14 mouse cellular contexts compared by ENCODE assay signal in the genomic region with DNA sequence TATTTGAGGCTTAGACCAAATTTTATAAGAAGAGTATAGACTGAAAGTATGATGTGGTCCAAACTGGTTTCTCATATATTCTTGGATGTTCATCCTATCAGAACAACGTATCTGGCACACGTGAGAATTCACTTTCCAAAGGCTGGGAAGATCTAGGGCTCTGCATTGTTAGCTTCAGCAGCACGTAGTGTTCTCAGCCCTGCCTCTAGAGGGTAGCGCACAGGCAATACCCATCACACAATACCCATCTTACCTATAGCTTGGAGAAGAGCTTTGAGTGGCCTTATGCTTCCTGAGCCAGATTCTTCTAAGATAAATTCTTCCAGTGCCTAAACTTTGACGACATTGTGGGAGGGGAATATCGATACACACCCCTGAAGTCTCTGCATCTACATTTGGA.
"Had no signal": no experiment of that assay in that cellular context is flagged by ENCODE, and none has a peak within 500 bp of the region (broad histone marks: within the 10 kb centered on the region; RNA-seq: fewer than 3 reads in every experiment).

No protein-coding gene starts in this region.

- H3K27me3 ChIP-seq: intestine, embryonic 15.5 days; limb, embryonic 15.5 days; liver, embryonic 12.5 days; lung, embryonic 15.5 days; neural tube, embryonic 15.5 days had no signal

- H3K9ac ChIP-seq: intestine, embryonic 15.5 days; limb, embryonic 15.5 days; liver, embryonic 12.5 days; lung, embryonic 15.5 days; neural tube, embryonic 15.5 days had no signal

- H3K36me3 ChIP-seq: intestine, embryonic 15.5 days; limb, embryonic 15.5 days; liver, embryonic 12.5 days; lung, embryonic 15.5 days; midbrain, embryonic 10.5 days; neural tube, embryonic 15.5 days had no signal

- DNase-seq: kidney, adult 8-10 months; kidney, postnatal 36 days; lung, postnatal 4 days; midbrain, embryonic 14.5 days; right cerebral cortex, adult 18-20 months; right cerebral cortex, postnatal 25 days had no signal

- H3K4me3 ChIP-seq: intestine, embryonic 15.5 days; limb, embryonic 15.5 days; liver, embryonic 12.5 days; lung, embryonic 15.5 days; midbrain, embryonic 10.5 days; myocyte; neural tube, embryonic 15.5 days had no signal

- H3K4me1 ChIP-seq: liver, embryonic 12.5 days had no signal

- H3K27ac ChIP-seq: intestine, embryonic 15.5 days; limb, embryonic 15.5 days; liver, embryonic 12.5 days; lung, embryonic 15.5 days; midbrain, embryonic 10.5 days; neural tube, embryonic 15.5 days; stomach, postnatal 0 days had no signal
